Mouse (Mus musculus) midbrain, embryonic 12.5 days (tissue): Measurements from ENCODE around the gene Gm20388. TPM values are rescaled to one million over a fixed set of nuclear protein-coding genes. Genes with fewer than 3 reads are reported as not detected.
A peak's percentile ranks its signal among the peaks of the same experiment; 100 is the strongest.

ENCODE experiments used
- ATAC-seq: fragments of 200-750 bp; cut with Nextera tagmentation; 2 replicates; pipeline ENCODE4 v1.8.0; 2017; ENCODE audit warnings: low read depth, moderate TSS enrichment, moderate library complexity; ENCODE audit not compliant: low FRiP score
- H3K27ac ChIP-seq: fragments of 300-500 bp; sonication (generic); replicated peaks from 2 replicates; pipeline ENCODE4 v1.5.1; 2016; ENCODE audit warnings: mild to moderate bottlenecking
- H3K27me3 ChIP-seq: fragments of 300-500 bp; sonication (generic); 2 replicates; pipeline ENCODE4 v1.6.1; 2016; ENCODE audit warnings: mild to moderate bottlenecking
- H3K36me3 ChIP-seq: fragments of 300-500 bp; sonication (generic); 2 replicates; pipeline ENCODE4 v1.6.1; 2016
- H3K4me1 ChIP-seq: fragments of 300-500 bp; sonication (generic); 2 replicates; pipeline ENCODE4 v1.6.1; 2016
- H3K4me2 ChIP-seq: fragments of 300-500 bp; sonication (generic); replicated peaks from 2 replicates; pipeline ENCODE4 v1.6.1; 2016; ENCODE audit warnings: mild to moderate bottlenecking, moderate library complexity
- H3K4me3 ChIP-seq: fragments of 300-500 bp; sonication (generic); 2 replicates; pipeline ENCODE4 v1.5.1; 2016; ENCODE audit warnings: mild to moderate bottlenecking
- H3K9ac ChIP-seq: fragments of 300-500 bp; sonication (generic); replicated peaks from 2 replicates; pipeline ENCODE4 v1.6.1; 2016; ENCODE audit warnings: mild to moderate bottlenecking, moderate library complexity
- H3K9me3 ChIP-seq: fragments of 300-500 bp; sonication (generic); 2 replicates; pipeline ENCODE4 v1.6.1; 2016; ENCODE audit warnings: mild to moderate bottlenecking
- WGBS: fragments of 180-500 bp; shearing (Covaris S2); methylation state at CpG from one replicate; pipeline ENCODE4 v1.1.7; 2016; 5-methylcytosine and 5-hydroxymethylcytosine counted together
- polyA plus RNA-seq: library from polyadenylated mRNA; unstranded; fragments of >200 nt; fragmentation: Nextera tagmentation; extraction: Ambion mirVana; gene quantifications from 2 replicates; pipeline ENCODE4 v1.2.1, GENCODE M21; 2016

The Gm20388 gene
- polyA plus RNA-seq, 1 experiment from 2014 or later, result not detected

- Histone ChIP-seq H3K4me1 (peaks cover 19% of the 10 kb centered on the region), H3K9me3 (no peaks in the 10 kb centered on the region), H3K4me2 (peak overlapping the region; percentile 73), H3K27me3 (no peaks in the 10 kb centered on the region), H3K4me3 (peak overlapping the region; percentile 81), H3K27ac (peak overlapping the region; percentile 95), H3K36me3 (peaks cover 18% of the 10 kb centered on the region), H3K9ac (peak overlapping the region; percentile 81)
- ATAC-seq, result peak; percentile 65
- WGBS, result 8% methylated on average over 34 of the region's 34 CpGs
These were observed 3566.5 kb downstream of the Gm20388 start for GRCm38 (mm10) chr8:123476911-123477736.

- ATAC-seq, result peak; percentile 89
- H3K4me3 ChIP-seq, result peak within 1 kb of the TSS; percentile 81
- peaks cover 19% of the 10 kb centered on the region for H3K4me1 ChIP-seq
- under 1% methylated on average over 58 of the region's 58 CpGs for WGBS
- peak within 1 kb of the TSS; percentile 95 for H3K27ac ChIP-seq
- peaks cover 25% of the 10 kb centered on the region for H3K36me3 ChIP-seq
- H3K27me3 ChIP-seq, result no peaks in the 10 kb centered on the region
- no peaks in the 10 kb centered on the region for H3K9me3 ChIP-seq
- peak within 1 kb of the TSS; percentile 73 for H3K4me2 ChIP-seq
- peak within 1 kb of the TSS; percentile 81 for H3K9ac ChIP-seq
These were observed 3567.2 kb downstream of the Gm20388 start, which contains the start of gene Afg3l1 for GRCm38 (mm10) chr8:123477737-123478258. TSS of gene Afg3l1 (plus strand) at chr8:123477903.

GRCm38 (mm10) chr8:123478456-123479218, 3568.0 kb downstream of the Gm20388 start:
- 39% methylated on average over 16 of the region's 16 CpGs for WGBS
- H3K27ac ChIP-seq, result peak overlapping the region; percentile 95
- peak overlapping the region; percentile 73 for H3K4me2 ChIP-seq
- H3K27me3 ChIP-seq, result no peaks in the 10 kb centered on the region
- peak; percentile 8; the same call in 1 of the 2 replicates for ATAC-seq
- peaks cover 19% of the 10 kb centered on the region for H3K4me1 ChIP-seq
- peak overlapping the region; percentile 81 for H3K9ac ChIP-seq
- H3K4me3 ChIP-seq, result peak overlapping the region; percentile 81
- H3K9me3 ChIP-seq, result no peaks in the 10 kb centered on the region
- H3K36me3 ChIP-seq, result peaks cover 29% of the 10 kb centered on the region

GRCm38 (mm10) chr8:123482627-123483026, 3572.0 kb downstream of the Gm20388 start:
- Histone ChIP-seq H3K4me2 (no peak overlapping the region), H3K27me3 (no peaks in the 10 kb centered on the region), H3K27ac (no peak overlapping the region), H3K4me3 (no peak overlapping the region), H3K9ac (no peak overlapping the region), H3K4me1 (peaks cover 11% of the 10 kb centered on the region), H3K9me3 (no peaks in the 10 kb centered on the region), H3K36me3 (peaks cover 62% of the 10 kb centered on the region)
- 84% methylated on average over 7 of the region's 7 CpGs for WGBS
- ATAC-seq, result no peak

GRCm38 (mm10) chr8:123491280-123492075, 3580.8 kb downstream of the Gm20388 start:
- Histone ChIP-seq H3K36me3 (peaks cover 97% of the 10 kb centered on the region), H3K9ac (no peak overlapping the region)
- WGBS, result 92% methylated on average over 15 of the region's 15 CpGs

GRCm38 (mm10) chr8:123492898-123493297, 3582.3 kb downstream of the Gm20388 start:
- no peaks in the 10 kb centered on the region for H3K27me3 ChIP-seq
- 95% methylated on average over 9 of the region's 9 CpGs for WGBS
- peaks cover 96% of the 10 kb centered on the region for H3K36me3 ChIP-seq

More at GRCm38 (mm10) chr8:123491280-123492075, 3580.8 kb downstream of the Gm20388 start:
- no peaks in the 10 kb centered on the region for H3K27me3 ChIP-seq
- H3K4me2 ChIP-seq, result no peak overlapping the region
- H3K4me3 ChIP-seq, result no peak overlapping the region
- no peak for ATAC-seq
- no peak overlapping the region for H3K27ac ChIP-seq
- no peaks in the 10 kb centered on the region for H3K4me1 ChIP-seq
- no peaks in the 10 kb centered on the region for H3K9me3 ChIP-seq

GRCm38 (mm10) chr8:123497699-123498098, 3587.1 kb downstream of the Gm20388 start:
- Histone ChIP-seq H3K9ac (no peak overlapping the region), H3K36me3 (peaks cover 96% of the 10 kb centered on the region), H3K4me2 (no peak overlapping the region), H3K4me3 (no peak overlapping the region), H3K27me3 (no peaks in the 10 kb centered on the region), H3K9me3 (no peaks in the 10 kb centered on the region), H3K4me1 (no peaks in the 10 kb centered on the region), H3K27ac (no peak overlapping the region)
- no peak for ATAC-seq
- 84% methylated on average over 4 of the region's 4 CpGs for WGBS

More at GRCm38 (mm10) chr8:123492898-123493297, 3582.3 kb downstream of the Gm20388 start:
- Histone ChIP-seq H3K9ac (no peak overlapping the region), H3K4me2 (no peak overlapping the region), H3K4me1 (no peaks in the 10 kb centered on the region), H3K4me3 (no peak overlapping the region), H3K9me3 (no peaks in the 10 kb centered on the region), H3K27ac (no peak overlapping the region)
- no peak for ATAC-seq

GRCm38 (mm10) chr8:123498963-123499362, 3588.3 kb downstream of the Gm20388 start:
- no peaks in the 10 kb centered on the region for H3K27me3 ChIP-seq
- no peak overlapping the region for H3K27ac ChIP-seq
- no peak overlapping the region for H3K4me3 ChIP-seq
- no peak for ATAC-seq
- H3K4me1 ChIP-seq, result no peaks in the 10 kb centered on the region
- no peak overlapping the region for H3K9ac ChIP-seq
- 0 out of 2 replicates have a peak, but pooled peaks cover 4% of the 10 kb centered on the region for H3K9me3 ChIP-seq
- H3K4me2 ChIP-seq, result no peak overlapping the region
- 90% methylated on average over 11 of the region's 11 CpGs for WGBS
- peaks cover 96% of the 10 kb centered on the region for H3K36me3 ChIP-seq

- WGBS, result 96% methylated on average over 11 of the region's 11 CpGs
- no peak overlapping the region for H3K4me2 ChIP-seq
- H3K27me3 ChIP-seq, result no peaks in the 10 kb centered on the region
- no peak for ATAC-seq
- no peak overlapping the region for H3K9ac ChIP-seq
- no peaks in the 10 kb centered on the region for H3K4me1 ChIP-seq
- H3K36me3 ChIP-seq, result peaks cover 96% of the 10 kb centered on the region
- H3K9me3 ChIP-seq, result 0 out of 2 replicates have a peak, but pooled peaks cover 4% of the 10 kb centered on the region
- no peak overlapping the region for H3K4me3 ChIP-seq
- no peak overlapping the region for H3K27ac ChIP-seq
These were observed 3588.9 kb downstream of the Gm20388 start for GRCm38 (mm10) chr8:123499556-123499955.

- WGBS, result 97% methylated on average over 5 of the region's 5 CpGs
- Histone ChIP-seq H3K4me3 (no peak overlapping the region), H3K27ac (no peak overlapping the region), H3K9ac (no peak overlapping the region), H3K4me2 (no peak overlapping the region), H3K27me3 (no peaks in the 10 kb centered on the region), H3K36me3 (peaks cover 96% of the 10 kb centered on the region), H3K4me1 (no peaks in the 10 kb centered on the region), H3K9me3 (0 out of 2 replicates have a peak, but pooled peaks cover 4% of the 10 kb centered on the region)
- ATAC-seq, result no peak
These were observed 3591.6 kb downstream of the Gm20388 start for GRCm38 (mm10) chr8:123502192-123502591.

- ATAC-seq, result no peak
- Histone ChIP-seq H3K27ac (no peak overlapping the region), H3K9me3 (0 out of 2 replicates have a peak, but pooled peaks cover 4% of the 10 kb centered on the region), H3K36me3 (peaks cover 100% of the 10 kb centered on the region), H3K4me2 (no peak overlapping the region), H3K27me3 (no peaks in the 10 kb centered on the region), H3K4me1 (no peaks in the 10 kb centered on the region), H3K4me3 (no peak overlapping the region), H3K9ac (no peak overlapping the region)
- 96% methylated on average over 6 of the region's 6 CpGs for WGBS
These were observed 3593.3 kb downstream of the Gm20388 start for GRCm38 (mm10) chr8:123503801-123504467.
